Comparison of ENCODE assay signal across 8 mouse cellular contexts in the genomic region with DNA sequence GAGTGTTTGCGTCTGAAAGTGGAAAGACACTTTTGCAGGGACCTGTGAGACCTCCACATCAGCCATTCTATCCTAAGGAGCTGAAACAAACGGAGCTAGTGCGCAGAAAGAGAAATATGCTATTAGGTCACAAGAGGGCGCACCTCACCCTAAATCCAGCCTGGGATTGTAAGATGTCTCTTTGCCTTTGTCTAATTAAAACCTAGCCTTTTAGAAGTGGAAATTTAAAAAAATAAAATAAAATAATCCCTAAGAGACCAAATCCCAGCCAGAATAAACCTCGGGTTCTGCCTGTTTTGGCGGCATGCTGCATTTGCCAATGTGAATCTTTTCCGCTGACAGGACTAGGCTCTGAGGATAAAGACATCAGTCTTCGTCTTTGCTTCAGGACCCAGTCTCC. TPM values are rescaled to one million over a fixed set of nuclear protein-coding genes. Genes with fewer than 3 reads are reported as not detected.
DNase-seq lines count a peak whose midpoint lies in the region; ATAC-seq and TF ChIP-seq lines count a peak whose summit lies in the region.

No protein-coding gene starts in this region.

- H3K27ac ChIP-seq in liver, embryonic 12.5 days: no peak overlapping the region
- no peak overlapping the region for H3K27ac ChIP-seq in midbrain, postnatal 0 days (ENCODE audit: low read depth, low read length)

- H3K9ac ChIP-seq in liver, embryonic 12.5 days: no peak overlapping the region
- H3K9ac ChIP-seq in midbrain, postnatal 0 days (replicated peaks; ENCODE audit: low read length, poor library complexity, severe bottlenecking): 0 out of 2 replicates have a peak overlapping the region, but pooled peaks have one; percentile 8

- no peak overlapping the region for H3K4me3 ChIP-seq in liver, embryonic 12.5 days
- no peak overlapping the region for H3K4me3 ChIP-seq in midbrain, postnatal 0 days (ENCODE audit: low read depth, low read length)

- TF ChIP-seq CTCF in midbrain, postnatal 0 days (IDR thresholded peaks at IDR 0.05): peak; percentile 91

- H3K36me3 ChIP-seq in liver, embryonic 12.5 days: no peaks in the 10 kb centered on the region
- no peaks in the 10 kb centered on the region for H3K36me3 ChIP-seq in midbrain, postnatal 0 days (ENCODE audit: insufficient read depth, low read length)

- no peaks in the 10 kb centered on the region for H3K9me3 ChIP-seq in liver, embryonic 12.5 days (replicated peaks)
- H3K9me3 ChIP-seq in midbrain, postnatal 0 days (ENCODE audit: low read length): no peaks in the 10 kb centered on the region

- H3K27me3 ChIP-seq in liver, embryonic 12.5 days (replicated peaks): peaks cover 32% of the 10 kb centered on the region
- no peaks in the 10 kb centered on the region for H3K27me3 ChIP-seq in midbrain, postnatal 0 days (ENCODE audit: insufficient read depth, low read length)

- H3K4me2 ChIP-seq in liver, embryonic 12.5 days: no peak overlapping the region
- H3K4me2 ChIP-seq in midbrain, postnatal 0 days (ENCODE audit: low read depth, low read length, poor library complexity, severe bottlenecking): no peak overlapping the region

- WGBS in liver, embryonic 12.5 days (ENCODE audit: insufficient replicate concordance): 25% methylated on average over 8 of the region's 8 CpGs
- 10% methylated on average over 8 of the region's 8 CpGs for WGBS in midbrain, postnatal 0 days

- DNase-seq in CD4-positive, CD25-positive, alpha-beta regulatory T cell, adult 2 months (ENCODE audit: low read depth, low spot score): peak; percentile 83
- DNase-seq in liver: peak; percentile 50
- peak; percentile 63 to 69 for DNase-seq in cerebellum, postnatal 25 days
- peak; percentile 57 to 69 for DNase-seq in kidney, postnatal 36 days
- peak; percentile 90 for DNase-seq in midbrain, postnatal 0 days (ENCODE audit: low spot score)
- DNase-seq in ovary, postnatal 10 days (ENCODE audit: low spot score): no peak

- H3K4me1 ChIP-seq in liver, embryonic 12.5 days: peaks cover 38% of the 10 kb centered on the region
- H3K4me1 ChIP-seq in midbrain, postnatal 0 days (ENCODE audit: insufficient read depth, low read length): peaks cover 6% of the 10 kb centered on the region; the same call in 1 of the 2 replicates

- ATAC-seq in CD4-positive, CD25-positive, alpha-beta regulatory T cell, adult 4 months: no peak
- no peak for ATAC-seq in liver, embryonic 12.5 days
- no peak for ATAC-seq in midbrain, postnatal 0 days (ENCODE audit: low FRiP score)

RNA-seq across cellular contexts. Expression of a gene that starts 3.4 kb away (rescaled TPM):
- polyA plus RNA-seq in CD4-positive, CD25-positive, alpha-beta regulatory T cell, adult 4 months (2017; shearing (Covaris generic)): 1 to 10 TPM; 3.1 TPM
- polyA plus RNA-seq in liver, embryonic 12.5 days (2016; fragmentation: Nextera tagmentation; extraction: Ambion mirVana): 1.7 and 1.8 TPM in 2 replicates
- total RNA-seq in midbrain, postnatal 0 days (2014; rRNA removed): 12.3 and 16.6 TPM in 2 replicates
- polyA plus RNA-seq in midbrain, postnatal 0 days (2015; fragmentation: Nextera tagmentation; extraction: Ambion mirVana): 1.9 and 2.5 TPM in 2 replicates

RNA-seq across cellular contexts. Expression of a gene that starts 5.1 kb away (rescaled TPM):
- polyA plus RNA-seq in CD4-positive, CD25-positive, alpha-beta regulatory T cell, adult 4 months (2017; shearing (Covaris generic)): 1 to 10 TPM; 2.0 to 6.1 TPM
- polyA plus RNA-seq in liver, embryonic 12.5 days (2016; fragmentation: Nextera tagmentation; extraction: Ambion mirVana): 1.4 and 1.5 TPM in 2 replicates
- 1.3 and 2.1 TPM in 2 replicates for total RNA-seq in midbrain, postnatal 0 days (2014; rRNA removed)
- 0.71 and 1.1 TPM in 2 replicates for polyA plus RNA-seq in midbrain, postnatal 0 days (2015; fragmentation: Nextera tagmentation; extraction: Ambion mirVana)

RNA-seq across cellular contexts. Expression of a gene that starts 41.2 kb away (rescaled TPM):
- 10 to 100 TPM; 13.1 to 14.1 TPM for polyA plus RNA-seq in CD4-positive, CD25-positive, alpha-beta regulatory T cell, adult 4 months (2017; shearing (Covaris generic))
- polyA plus RNA-seq in liver, embryonic 12.5 days (2016; fragmentation: Nextera tagmentation; extraction: Ambion mirVana): 30.9 and 33.2 TPM in 2 replicates
- 64.3 and 66.1 TPM in 2 replicates for total RNA-seq in midbrain, postnatal 0 days (2014; rRNA removed)
- 31.4 and 34.8 TPM in 2 replicates for polyA plus RNA-seq in midbrain, postnatal 0 days (2015; fragmentation: Nextera tagmentation; extraction: Ambion mirVana)
